Mouse (Mus musculus) CH12.LX (cell line): ENCODE results near the gene Ncoa3. TPM values are rescaled to one million over a fixed set of nuclear protein-coding genes. Genes with fewer than 3 reads are reported as not detected.

Experiments used
- DNase-seq: peaks from one replicate; pipeline ENCODE4 v3.0.0-alpha.2; 2013; ENCODE audit errors: extremely low read depth
- H3K27ac ChIP-seq: 2 replicates; pipeline ENCODE4 v1.5.1; 2012; ENCODE audit warnings: low read depth, mild to moderate bottlenecking, control low read depth, moderate library complexity; ENCODE audit not compliant: insufficient read depth
- H3K27me3 ChIP-seq: replicated peaks from 2 replicates; pipeline ENCODE3; 2012; ENCODE audit warnings: inconsistent platforms
- H3K36me3 ChIP-seq, 2 experiments: replicated peaks in 1 of 2; 2 replicates each; pipeline versions ENCODE3 to v1.6.1; 2012; ENCODE audit warnings: inconsistent platforms in 1 of 2, low read length in 1 of 2, mild to moderate bottlenecking in 1 of 2, mixed read lengths in 1 of 2, moderate library complexity in 1 of 2; ENCODE audit not compliant: control insufficient read depth in 1 of 2, insufficient read depth in 1 of 2
- H3K4me1 ChIP-seq, 2 experiments: 2 replicates each; pipeline ENCODE4 v1.6.1; 2012; ENCODE audit warnings: inconsistent platforms in 1 of 2, moderate library complexity in 1 of 2; ENCODE audit not compliant: insufficient read depth in 2 of 2, control insufficient read depth in 1 of 2
- H3K4me2 ChIP-seq: 2 replicates; pipeline ENCODE4 v1.6.1; 2012; ENCODE audit warnings: low read depth, mild to moderate bottlenecking, control low read depth; ENCODE audit not compliant: poor library complexity, insufficient read depth, severe bottlenecking
- H3K4me3 ChIP-seq, 3 experiments: fragments of 150-350 bp in 1 of 3; sonication (generic) in 1 of 3; replicated peaks in 1 of 3; 2 replicates each; pipeline versions ENCODE3 to v1.5.1; 2011 to 2012; ENCODE audit warnings: low read depth in 2 of 3, low read length in 2 of 3, mild to moderate bottlenecking in 2 of 3, moderate library complexity in 2 of 3, control low read depth in 1 of 3, improper control_type of control experiment in 1 of 3, inconsistent platforms in 1 of 3, mixed read lengths in 1 of 3; ENCODE audit not compliant: poor library complexity in 1 of 3
- H3K79me2 ChIP-seq: replicated peaks from 2 replicates; pipeline ENCODE4 v1.6.1; 2012; ENCODE audit warnings: mild to moderate bottlenecking, moderate library complexity; ENCODE audit not compliant: control insufficient read depth, poor library complexity, insufficient read depth, severe bottlenecking; ENCODE audit errors: extremely low read depth
- H3K9ac ChIP-seq: 2 replicates; pipeline ENCODE4 v1.6.1; 2012; ENCODE audit warnings: low read depth, mild to moderate bottlenecking, control low read depth, moderate library complexity; ENCODE audit not compliant: insufficient read depth
- H3K9me3 ChIP-seq: replicated peaks from 2 replicates; pipeline ENCODE3; 2012; ENCODE audit warnings: low read length, inconsistent platforms, mixed read lengths
- BHLHE40 ChIP-seq: IDR thresholded peaks from 2 replicates; pipeline ENCODE4 v1.6.1; 2011; ENCODE audit warnings: mild to moderate bottlenecking, low read depth, low read length, improper control_type of control experiment
- CHD1 ChIP-seq: IDR thresholded peaks from 2 replicates; pipeline ENCODE4 v1.6.1; 2012; ENCODE audit warnings: low read depth, low read length, improper control_type of control experiment, inconsistent platforms
- CHD2 ChIP-seq: IDR thresholded peaks from 2 replicates; pipeline ENCODE4 v1.6.1; 2011; ENCODE audit warnings: low read length, improper control_type of control experiment
- E2F4 ChIP-seq: IDR thresholded peaks from 2 replicates; pipeline ENCODE4 v1.6.1; 2011; ENCODE audit warnings: low read depth, low read length, improper control_type of control experiment; ENCODE audit not compliant: insufficient replicate concordance
- EP300 ChIP-seq: IDR thresholded peaks from 2 replicates; pipeline ENCODE4 v1.6.1; 2011; ENCODE audit warnings: low read length, improper control_type of control experiment
- HCFC1 ChIP-seq: IDR thresholded peaks from 2 replicates; pipeline ENCODE4 v1.6.1; 2012; ENCODE audit warnings: low read depth, mild to moderate bottlenecking, inconsistent platforms, low read length, improper control_type of control experiment
- IRF4 ChIP-seq: IDR thresholded peaks from 2 replicates; pipeline ENCODE4 v1.6.1; 2014; ENCODE audit warnings: low read depth, mild to moderate bottlenecking, inconsistent platforms, low read length, improper control_type of control experiment
- KAT2A ChIP-seq: IDR thresholded peaks from 2 replicates; pipeline ENCODE4 v1.6.1; 2012; ENCODE audit warnings: low read length, improper control_type of control experiment, inconsistent platforms; ENCODE audit not compliant: insufficient replicate concordance
- MAFK ChIP-seq: IDR thresholded peaks from 2 replicates; pipeline ENCODE4 v1.6.1; 2011; ENCODE audit warnings: low read length, improper control_type of control experiment; ENCODE audit not compliant: insufficient replicate concordance
- MAZ ChIP-seq: IDR thresholded peaks from 2 replicates; pipeline ENCODE4 v1.6.1; 2012; ENCODE audit warnings: low read depth, mild to moderate bottlenecking, inconsistent platforms, low read length, improper control_type of control experiment, moderate library complexity
- MEF2A ChIP-seq: IDR thresholded peaks from 2 replicates; pipeline ENCODE4 v1.6.1; 2014; ENCODE audit warnings: low read depth, mild to moderate bottlenecking, inconsistent platforms, low read length, improper control_type of control experiment, borderline replicate concordance
- MXI1 ChIP-seq: IDR thresholded peaks from 2 replicates; pipeline ENCODE4 v1.6.1; 2011; ENCODE audit warnings: mild to moderate bottlenecking, low read depth, low read length, improper control_type of control experiment
- MYC ChIP-seq: IDR thresholded peaks from 2 replicates; pipeline ENCODE4 v1.6.1; 2011; ENCODE audit warnings: low read depth, mild to moderate bottlenecking, improper control_type of control experiment, low read length
- NRF1 ChIP-seq: IDR thresholded peaks from 2 replicates; pipeline ENCODE4 v1.6.1; 2014; ENCODE audit warnings: low read depth, mild to moderate bottlenecking, inconsistent platforms, low read length, improper control_type of control experiment, moderate library complexity
- POLR2A ChIP-seq: IDR thresholded peaks from 2 replicates; pipeline ENCODE4 v1.6.1; 2011; ENCODE audit warnings: low read depth, mild to moderate bottlenecking, improper control_type of control experiment, low read length
- POLR2AphosphoS2 ChIP-seq: IDR thresholded peaks from 2 replicates; pipeline ENCODE4 v1.6.1; 2011; ENCODE audit warnings: low read depth, low read length, improper control_type of control experiment
- SIN3A ChIP-seq: IDR thresholded peaks from 2 replicates; pipeline ENCODE4 v1.6.1; 2012; ENCODE audit warnings: low read length, improper control_type of control experiment, inconsistent platforms
- SMC3 ChIP-seq: IDR thresholded peaks from 2 replicates; pipeline ENCODE4 v1.6.1; 2011; ENCODE audit warnings: low read depth, low read length, improper control_type of control experiment
- TBP ChIP-seq: conservative IDR thresholded peaks from 2 replicates; pipeline ENCODE4 v1.6.1; 2011; ENCODE audit warnings: low read depth, low read length, improper control_type of control experiment
- USF1 ChIP-seq: IDR thresholded peaks from 2 replicates; pipeline ENCODE4 v1.6.1; 2014; ENCODE audit warnings: low read depth, mild to moderate bottlenecking, inconsistent platforms, low read length, improper control_type of control experiment
- USF2 ChIP-seq: conservative IDR thresholded peaks from 2 replicates; pipeline ENCODE4 v1.6.1; 2011; ENCODE audit warnings: low read depth, low read length, improper control_type of control experiment
- ZMIZ1 ChIP-seq: IDR thresholded peaks from 2 replicates; pipeline ENCODE4 v1.6.1; 2012; ENCODE audit warnings: low read depth, mild to moderate bottlenecking, inconsistent platforms, low read length, improper control_type of control experiment
- dilution Hi-C: fragments of 300-500 bp; cut with MboI; formaldehyde crosslinking; loops from 2 replicates; pipeline ENCODE4 v1.14.3; 2020; ENCODE audit warnings: low sequenced_read_pairs; ENCODE audit not compliant: extremely low pct_unique_long_range_greater_than_20kb, extremely low pct_ligation_motif_present
- in situ Hi-C: fragments of 300-500 bp; cut with MboI; formaldehyde crosslinking; loops from 3 replicates; pipeline ENCODE4 v1.14.3; 2019; ENCODE audit warnings: low sequenced_read_pairs, low pct_ligation_motif_present, low pct_unique_long_range_greater_than_20kb, mixed read lengths
- polyA plus RNA-seq: library from polyadenylated mRNA; unstranded; fragments of >175 nt; gene quantifications from 2 replicates; pipeline ENCODE4 v1.2.1, GENCODE M21; 2012; ENCODE audit warnings: low read depth; ENCODE audit not compliant: insufficient read length
- total RNA-seq, 2 experiments: library from RNA; depleted of rRNA; stranded (reverse); fragments of 300-350 nt in 1 of 2; fragments of >200 nt in 1 of 2; gene quantifications; 2 replicates each; pipeline ENCODE4 v1.2.3; 2012 to 2014

The Ncoa3 gene
- total and polyA plus RNA-seq, 3 experiments, result 13.4 to 21.9 (median 17.1) TPM

DNA sequence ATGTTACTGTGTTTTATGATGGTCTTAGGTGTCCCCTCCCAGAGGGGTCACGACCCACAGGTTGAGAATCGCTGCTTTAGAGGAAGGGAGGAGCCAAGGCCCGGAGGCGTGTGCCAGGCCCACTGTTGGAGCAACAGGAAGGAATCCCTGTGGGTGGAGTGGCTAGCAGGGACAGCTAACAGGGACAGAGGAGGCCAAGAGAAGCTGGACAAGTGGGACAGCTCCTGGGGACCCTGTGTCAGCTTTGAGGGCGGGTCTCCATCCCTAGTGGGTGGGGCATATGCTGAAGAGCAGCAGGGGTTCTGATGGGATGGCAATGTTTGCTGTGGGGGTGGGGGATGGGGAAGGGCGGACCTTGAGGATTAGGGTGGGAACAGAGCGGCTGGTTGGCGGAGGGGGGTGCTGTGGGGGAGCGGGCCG, 119.4 kb downstream of the Ncoa3 start:
- Histone ChIP-seq H3K27ac (no peak overlapping the region), H3K79me2 (no peaks in the 10 kb centered on the region), H3K27me3 (peaks cover 12% of the 10 kb centered on the region), H3K4me1 (peaks cover 6 to 12% of the 10 kb centered on the region in 2 experiments), H3K9ac (no peak overlapping the region), H3K36me3 (no peaks in the 10 kb centered on the region), H3K9me3 (no peaks in the 10 kb centered on the region), H3K4me3 (no peak overlapping the region), H3K4me2 (no peak overlapping the region)
- dilution Hi-C loops, result no loop called here
- in situ Hi-C loops, result no loop called here
- TF ChIP-seq KAT2A (no peak), HCFC1 (no peak), ZMIZ1 (no peak), BHLHE40 (no peak), MXI1 (no peak), MEF2A (no peak), CHD1 (no peak), MAZ (no peak), MAFK (no peak), IRF4 (no peak), TBP (no peak), USF2 (no peak), POLR2AphosphoS2 (no peak), CHD2 (no peak), SIN3A (no peak), EP300 (no peak), MYC (no peak), E2F4 (no peak)
- no peak for DNase-seq

DNA sequence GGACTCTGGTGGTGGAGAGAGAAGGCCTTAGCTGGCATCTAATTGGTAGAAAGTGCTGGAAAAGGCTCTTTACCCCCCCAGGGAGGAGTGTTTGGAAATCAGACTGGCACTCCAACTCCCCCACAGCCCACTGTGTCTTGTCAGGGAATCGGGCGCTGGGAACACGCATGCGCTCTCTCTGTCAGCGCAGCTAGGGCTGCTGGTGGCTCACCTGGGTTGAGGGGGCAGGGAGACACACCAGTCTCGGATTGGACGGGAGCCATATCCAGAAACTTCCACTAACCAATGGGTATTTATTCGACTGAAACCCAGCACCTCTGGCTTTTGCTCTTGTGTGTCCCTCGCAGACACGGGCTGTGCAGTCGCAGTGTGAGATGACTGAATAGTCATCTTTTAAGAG, 120.5 kb downstream of the Ncoa3 start:
- Histone ChIP-seq H3K27ac (no peak overlapping the region), H3K4me1 (peaks cover 7 to 14% of the 10 kb centered on the region in 2 experiments), H3K9me3 (no peaks in the 10 kb centered on the region), H3K79me2 (no peaks in the 10 kb centered on the region), H3K4me2 (no peak overlapping the region), H3K36me3 (no peaks in the 10 kb centered on the region), H3K9ac (no peak overlapping the region), H3K4me3 (no peak overlapping the region), H3K27me3 (peaks cover 11% of the 10 kb centered on the region)
- DNase-seq, result no peak
- TF ChIP-seq NRF1, result no peak
- no peak for TF ChIP-seq POLR2A
- TF ChIP-seq SMC3, result no peak
- no peak for TF ChIP-seq USF1
- dilution Hi-C loops, result no loop called here
- in situ Hi-C loops, result no loop called here
